Mouse (Mus musculus): ENCODE results near the gene Wdr61.

The Wdr61 gene

GRCm38 (mm10) chr9:54676531-54676986 lies 57.8 kb downstream of the Wdr61 start:
- peak; percentile 91 for DNase-seq (ENCODE audit: low spot score)

GRCm38 (mm10) chr9:54673887-54674286 lies 60.4 kb downstream of the Wdr61 start:
- DNase-seq (ENCODE audit: low spot score) = no peak

- DNase-seq (ENCODE audit: low spot score) = no peak
Observed at GRCm38 (mm10) chr9:54671962-54672361, 62.4 kb downstream of the Wdr61 start.

- DNase-seq (ENCODE audit: low spot score) = no peak
Observed at GRCm38 (mm10) chr9:54668455-54668854, 65.9 kb downstream of the Wdr61 start.

GRCm38 (mm10) chr9:54666116-54666515 lies 68.2 kb downstream of the Wdr61 start:
- DNase-seq (ENCODE audit: low spot score) = no peak
